Mouse (Mus musculus) erythroblast, adult 5-6 weeks (primary cell): ENCODE data around the gene 1700029H14Rik. TPM values are rescaled to one million over a fixed set of nuclear protein-coding genes. Genes with fewer than 3 reads are reported as not detected.

Experiments used
- ATAC-seq: replicated peaks from 2 replicates; pipeline ENCODE4 v1.8.0; 2016; ENCODE audit warnings: moderate number of reproducible peaks, mild to moderate bottlenecking, moderate TSS enrichment, inconsistent platforms; ENCODE audit not compliant: poor library complexity, low FRiP score, severe bottlenecking
- total RNA-seq, 2 experiments: library from RNA; stranded (forward) in 1 of 2; stranded (reverse) in 1 of 2; fragments of 150-400 nt in 1 of 2; fragments of 200-764, 138-1000 nt in 1 of 2; gene quantifications; 2 replicates each; pipeline versions ENCODE4 v1.2.3 to v1.2.4; 2015 to 2017; ENCODE audit warnings: low replicate concordance in 2 of 2

Gene 1700029H14Rik
- total RNA-seq, 2 experiments from 2014 or later, result not detected

DNA sequence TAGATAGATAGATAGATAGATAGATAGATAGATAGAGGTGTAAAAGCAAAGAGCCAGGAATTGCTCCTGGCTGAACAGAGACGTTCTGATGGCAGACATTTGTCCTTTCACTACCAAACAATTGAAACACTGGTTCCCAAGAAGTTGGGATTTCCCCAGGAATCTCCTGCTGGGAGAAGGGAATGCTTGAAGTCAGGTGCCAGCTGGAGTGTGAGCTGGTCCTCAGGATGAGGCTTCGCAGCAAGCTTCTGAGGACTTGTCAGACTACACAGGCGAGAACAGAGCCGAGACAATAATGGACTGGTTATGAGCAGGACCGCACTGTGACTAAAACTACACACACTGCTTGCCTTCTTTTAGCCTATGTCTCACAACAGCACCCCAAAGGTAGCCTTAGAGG lies 50.2 kb downstream of the 1700029H14Rik start:
- no peak for ATAC-seq

DNA sequence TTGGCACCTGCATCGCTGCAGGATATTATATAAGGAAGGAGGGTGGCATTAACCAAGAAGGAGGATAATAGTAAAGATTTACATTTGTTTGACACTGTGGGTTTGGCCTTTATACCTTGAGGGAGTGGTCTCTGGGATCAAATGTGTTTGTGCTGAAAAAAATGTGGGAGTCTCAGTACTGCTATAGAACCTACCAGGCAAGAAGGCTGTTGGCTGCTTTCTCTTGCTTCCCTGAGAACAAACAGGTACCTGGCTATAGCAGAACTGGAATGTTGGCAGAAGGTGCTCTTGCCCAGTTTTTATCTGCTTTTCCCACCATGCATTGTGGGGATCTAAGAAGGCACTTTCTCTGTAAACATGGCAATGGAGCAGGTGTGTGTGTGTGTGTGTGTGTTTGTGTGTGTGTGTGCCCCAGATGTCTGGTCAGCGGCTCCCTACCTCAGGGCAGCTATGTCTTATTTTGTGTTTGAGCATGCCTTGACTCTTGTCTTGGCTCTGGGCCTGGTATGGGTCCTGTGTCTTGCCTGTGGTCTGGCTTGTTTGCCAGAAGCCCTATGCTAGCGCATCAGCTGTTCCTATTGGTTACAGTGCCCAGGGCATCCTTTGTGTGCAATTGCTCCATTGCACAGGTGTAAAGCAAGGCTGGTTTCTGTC lies 54.9 kb downstream of the 1700029H14Rik start:
- ATAC-seq, result no peak

DNA sequence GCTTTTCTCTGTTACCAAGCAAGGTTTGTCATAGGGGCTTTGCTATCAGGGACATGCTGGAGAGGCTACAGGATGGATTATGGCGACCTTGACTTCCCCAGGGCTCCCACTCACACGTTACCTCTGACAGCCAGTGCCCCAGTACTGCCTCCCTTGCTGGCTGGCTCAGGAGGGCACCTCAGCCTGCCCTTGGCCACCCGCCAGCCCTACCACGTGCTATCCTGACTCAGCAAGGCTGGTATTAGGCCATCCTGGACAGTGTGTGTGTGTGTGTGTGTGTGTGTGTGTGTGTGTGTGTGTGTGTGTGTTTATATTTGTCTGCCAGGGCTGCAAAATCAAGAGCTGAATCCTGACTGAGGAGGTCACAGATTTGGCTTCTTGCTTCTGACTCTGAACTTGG lies 55.4 kb downstream of the 1700029H14Rik start:
- no peak for ATAC-seq

DNA sequence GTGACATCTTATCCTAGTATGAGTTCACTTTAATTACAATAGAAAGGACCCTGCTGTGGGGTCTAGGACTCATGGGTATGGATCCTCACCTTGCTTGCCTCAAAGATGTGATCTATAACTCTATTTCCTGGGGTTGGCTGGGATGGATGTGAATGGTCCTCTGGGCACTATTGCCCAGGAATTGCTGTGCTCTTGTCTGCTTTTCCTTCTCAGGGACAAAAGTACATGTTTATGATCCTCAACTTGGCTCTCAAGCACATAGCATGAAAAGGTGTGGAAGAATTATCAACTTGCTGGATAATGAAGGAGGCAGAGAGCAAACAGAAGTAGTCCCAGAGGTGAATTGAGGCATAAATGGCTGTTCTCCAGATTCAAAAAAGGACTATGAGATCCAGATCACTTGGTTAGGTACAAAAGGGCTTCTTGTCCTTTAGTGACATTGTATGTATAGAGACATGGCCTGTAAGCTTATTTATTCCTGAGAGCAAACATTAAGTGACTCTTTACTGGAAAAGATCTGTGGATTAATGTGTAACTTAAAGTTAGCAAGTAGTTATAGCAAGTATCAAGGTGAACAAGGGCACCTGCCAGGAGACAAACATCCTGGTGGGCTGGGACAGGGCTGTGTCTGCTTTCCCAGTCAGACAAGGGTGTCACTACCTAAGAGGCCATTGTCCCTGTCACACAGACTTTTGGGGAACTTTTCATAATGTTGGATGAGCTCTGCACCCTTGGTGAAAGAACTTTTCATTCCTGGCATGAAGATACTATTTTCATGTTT lies 57.2 kb downstream of the 1700029H14Rik start:
- no peak for ATAC-seq

DNA sequence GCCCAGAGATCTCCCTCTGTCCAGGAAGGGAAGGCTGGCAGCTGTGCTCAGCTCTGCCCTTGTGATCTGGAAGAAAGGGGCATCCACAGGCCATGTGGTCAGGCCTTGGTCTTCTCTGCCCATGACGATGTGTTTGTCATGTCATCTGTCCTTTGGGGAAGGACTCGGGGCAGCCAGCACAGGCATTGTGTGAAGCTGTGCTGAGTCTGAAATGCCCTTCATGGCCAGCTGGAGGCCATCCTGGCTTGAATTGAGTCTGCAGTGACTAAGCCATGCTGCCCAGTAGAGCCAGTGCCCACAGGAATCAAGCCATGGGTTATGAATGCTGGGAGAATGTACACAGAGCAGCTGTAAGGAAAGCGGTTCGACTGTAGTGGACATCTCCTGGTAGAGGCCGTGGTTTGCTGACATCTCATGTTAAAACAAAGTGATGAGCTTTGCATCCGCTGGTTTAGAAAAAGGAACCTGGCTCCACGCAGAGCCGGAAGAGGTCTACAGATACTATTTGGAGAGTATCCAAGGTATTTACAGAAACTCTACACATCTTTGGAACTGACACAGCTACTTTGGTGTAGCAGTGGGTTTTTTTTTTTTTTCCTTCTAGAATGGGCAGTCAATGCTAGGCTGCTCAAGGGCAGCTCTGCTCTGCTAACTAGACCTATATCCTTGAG lies 58.2 kb downstream of the 1700029H14Rik start:
- ATAC-seq, result no peak

DNA sequence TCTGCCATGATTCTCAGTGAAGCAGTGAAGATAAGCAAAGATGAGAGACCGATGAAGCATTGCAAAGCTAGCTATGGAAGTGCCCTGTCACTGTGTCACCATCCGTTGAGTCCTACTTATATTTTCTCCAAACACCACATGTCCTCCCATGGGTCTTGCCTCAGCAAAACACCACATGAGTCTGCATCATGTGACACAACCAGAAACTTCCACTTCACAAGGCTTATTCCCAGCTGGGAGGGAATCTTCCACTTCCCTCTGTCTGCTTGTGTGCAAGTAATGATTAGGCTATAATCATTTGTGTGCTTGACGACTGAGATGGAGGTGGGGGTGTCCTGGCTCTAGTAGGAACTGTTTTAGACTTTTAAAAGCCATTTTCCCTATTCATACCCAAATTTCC lies 61.0 kb downstream of the 1700029H14Rik start:
- ATAC-seq, result no peak

Other genes starting within 250 kb of the 1700029H14Rik start
- gene Tfdp1, start 223.7 kb downstream of the 1700029H14Rik start, total RNA-seq (2015; ENCODE audit: low replicate concordance), result 90.5 and 105 TPM in 2 replicates
- 73.9 and 76.0 TPM in 2 replicates for gene Tfdp1, start 223.7 kb downstream of the 1700029H14Rik start, total RNA-seq (2017; ENCODE audit: low replicate concordance)
- gene Atp4b, start 165.6 kb downstream of the 1700029H14Rik start, total RNA-seq (2015; ENCODE audit: low replicate concordance), result not detected in 2 replicates
- gene Atp4b, start 165.6 kb downstream of the 1700029H14Rik start, total RNA-seq (2017; ENCODE audit: low replicate concordance), result not detected in 2 replicates
- gene Grk1, start 157.4 kb downstream of the 1700029H14Rik start, total RNA-seq (2015; ENCODE audit: low replicate concordance), result not detected in 2 replicates
- 0.28 and 0.34 TPM in 2 replicates for gene Grk1, start 157.4 kb downstream of the 1700029H14Rik start, total RNA-seq (2017; ENCODE audit: low replicate concordance)
- gene Tmem255b, start 127.3 kb downstream of the 1700029H14Rik start, total RNA-seq (2015; ENCODE audit: low replicate concordance), result not detected in 2 replicates
- gene Tmem255b, start 127.3 kb downstream of the 1700029H14Rik start, total RNA-seq (2017; ENCODE audit: low replicate concordance), result not detected in 2 replicates
- gene Gas6, start 68.0 kb downstream of the 1700029H14Rik start, total RNA-seq (2015; ENCODE audit: low replicate concordance), result not detected in 2 replicates
- 0.09 and 3.1 TPM in 2 replicates for gene Gas6, start 68.0 kb downstream of the 1700029H14Rik start, total RNA-seq (2017; ENCODE audit: low replicate concordance)
- gene Rasa3, start 115.1 kb upstream of the 1700029H14Rik start, total RNA-seq (2015; ENCODE audit: low replicate concordance), result 4.8 and 11.7 TPM in 2 replicates
- 17.1 and 19.5 TPM in 2 replicates for gene Rasa3, start 115.1 kb upstream of the 1700029H14Rik start, total RNA-seq (2017; ENCODE audit: low replicate concordance)
- gene Cfap97d2, start 143.4 kb upstream of the 1700029H14Rik start, total RNA-seq (2015; ENCODE audit: low replicate concordance), result not detected in 2 replicates
- gene Cfap97d2, start 143.4 kb upstream of the 1700029H14Rik start, total RNA-seq (2017; ENCODE audit: low replicate concordance), result not detected in 2 replicates
- gene Cdc16, start 195.2 kb upstream of the 1700029H14Rik start, total RNA-seq (2015; ENCODE audit: low replicate concordance), result 25.0 and 26.8 TPM in 2 replicates
- gene Cdc16, start 195.2 kb upstream of the 1700029H14Rik start, total RNA-seq (2017; ENCODE audit: low replicate concordance), result 12.3 and 16.0 TPM in 2 replicates
- gene Upf3a, start 223.2 kb upstream of the 1700029H14Rik start, total RNA-seq (2015; ENCODE audit: low replicate concordance), result 9.2 and 10.6 TPM in 2 replicates
- gene Upf3a, start 223.2 kb upstream of the 1700029H14Rik start, total RNA-seq (2017; ENCODE audit: low replicate concordance), result 10.2 and 15.3 TPM in 2 replicates